Mouse (Mus musculus) brain, embryonic 14.5 days (tissue): ENCODE results near the gene Dhrs3.

Experiments
- CTCF ChIP-seq: fragments of 200-500 bp; IDR thresholded peaks from 2 replicates; pipeline ENCODE4 v1.5.1; 2012; ENCODE audit warnings: inconsistent platforms, mild to moderate bottlenecking, moderate library complexity, borderline replicate concordance; ENCODE audit not compliant: insufficient read depth, insufficient read length; ENCODE audit errors: extremely low read depth
- POLR2A ChIP-seq: fragments of 200-500 bp; IDR thresholded peaks from 2 replicates; pipeline ENCODE4 v1.6.1; 2012; ENCODE audit warnings: mild to moderate bottlenecking, inconsistent platforms, borderline replicate concordance; ENCODE audit not compliant: poor library complexity, insufficient read depth, insufficient read length, severe bottlenecking; ENCODE audit errors: extremely low read depth

- TF ChIP-seq CTCF: no peak
- no peak for TF ChIP-seq POLR2A
Observed at GRCm38 (mm10) chr4:144931167-144931566, 38.5 kb downstream of the Dhrs3 start.
